Mouse (Mus musculus) myocyte (in vitro differentiated cells): Measurements from ENCODE around the gene Zfp300.

ENCODE experiments used
- CEBPB ChIP-seq: IDR thresholded peaks from 2 replicates; pipeline ENCODE4 v1.6.1; 2011; ENCODE audit warnings: mild to moderate bottlenecking, moderate library complexity; ENCODE audit not compliant: poor library complexity, insufficient read depth, severe bottlenecking
- E2F4 ChIP-seq: IDR thresholded peaks from one replicate; pipeline ENCODE4 v1.6.1; 2011; ENCODE audit warnings: mild to moderate bottlenecking, control low read depth, moderate library complexity; ENCODE audit not compliant: insufficient read depth
- MAX ChIP-seq: IDR thresholded peaks from one replicate; pipeline ENCODE4 v1.6.1; 2011; ENCODE audit warnings: low read depth, mild to moderate bottlenecking, control low read depth
- MYOD1 ChIP-seq, 3 experiments: IDR thresholded peaks; one replicate each; pipeline ENCODE4 v1.6.1; 2011; ENCODE audit warnings: control low read depth in 2 of 3, low read depth in 2 of 3, mild to moderate bottlenecking in 2 of 3, moderate library complexity in 1 of 3; ENCODE audit not compliant: insufficient read length in 2 of 3, control insufficient read depth in 1 of 3
- MYOG ChIP-seq, 3 experiments: IDR thresholded peaks; one replicate each; pipeline ENCODE4 v1.6.1; 2011; ENCODE audit warnings: control low read depth in 2 of 3, low read depth in 2 of 3, mild to moderate bottlenecking in 2 of 3; ENCODE audit not compliant: insufficient read length in 2 of 3, control insufficient read depth in 1 of 3, insufficient read depth in 1 of 3
- POLR2A ChIP-seq: IDR thresholded peaks from one replicate; pipeline ENCODE4 v1.6.1; 2011; ENCODE audit warnings: low read depth, mild to moderate bottlenecking, control low read depth, moderate library complexity; ENCODE audit not compliant: insufficient read length
- POLR2AphosphoS2 ChIP-seq: IDR thresholded peaks from one replicate; pipeline ENCODE4 v1.6.1; 2011; ENCODE audit warnings: low read depth, control low read depth; ENCODE audit not compliant: insufficient read length
- REST ChIP-seq: IDR thresholded peaks from one replicate; pipeline ENCODE4 v1.6.1; 2011; ENCODE audit warnings: mild to moderate bottlenecking, control low read depth, moderate library complexity; ENCODE audit not compliant: insufficient read depth, insufficient read length
- TCF12 ChIP-seq: IDR thresholded peaks from one replicate; pipeline ENCODE4 v1.6.1; 2011; ENCODE audit warnings: mild to moderate bottlenecking, control low read depth; ENCODE audit not compliant: poor library complexity, insufficient read depth, severe bottlenecking
- TCF3 ChIP-seq: IDR thresholded peaks from one replicate; pipeline ENCODE4 v1.6.1; 2011; ENCODE audit warnings: low read depth, control low read depth; ENCODE audit not compliant: insufficient read length
- USF1 ChIP-seq: IDR thresholded peaks from one replicate; pipeline ENCODE4 v1.6.1; 2011; ENCODE audit warnings: low read depth, mild to moderate bottlenecking, control low read depth, moderate library complexity

DNA sequence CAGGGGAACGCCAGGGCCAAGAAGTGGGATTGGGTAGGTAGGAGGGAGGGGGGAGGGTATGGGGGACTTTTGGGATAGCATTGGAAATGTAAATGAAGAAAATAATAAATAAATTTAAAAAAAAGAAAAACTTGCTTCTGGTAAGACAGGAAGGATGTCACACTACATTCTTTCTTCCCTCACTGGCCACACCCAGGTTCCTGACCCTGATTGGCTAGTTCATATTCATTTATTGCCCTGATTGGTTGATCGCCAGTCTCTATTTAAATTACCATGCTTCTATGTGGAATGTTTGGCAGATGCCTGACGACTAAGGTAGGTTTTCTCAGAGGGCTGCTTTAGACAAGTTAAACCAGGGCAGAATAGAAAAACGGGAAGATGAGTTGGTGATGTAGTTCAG is 26.2 kb upstream of the Zfp300 start, which contains the start of gene Ssxa1:
- no peak for TF ChIP-seq MYOG (IDR thresholded peaks at IDR 0.05; ENCODE audit: control insufficient read depth in 1 of 3, insufficient read depth in 1 of 3, insufficient read length in 2 of 3, low read depth in 2 of 3)
- TF ChIP-seq MYOD1 (IDR thresholded peaks at IDR 0.05; ENCODE audit: control insufficient read depth in 1 of 3, insufficient read length in 2 of 3, low read depth in 2 of 3), result no peak
- no peak for TF ChIP-seq CEBPB
- TF ChIP-seq MAX, result no peak
- TF ChIP-seq POLR2A, result no peak
- no peak for TF ChIP-seq USF1
- TF ChIP-seq TCF3, result no peak
- no peak for TF ChIP-seq TCF12
- TF ChIP-seq E2F4, result no peak
- no peak for TF ChIP-seq REST
- no peak for TF ChIP-seq POLR2AphosphoS2
